Mouse (Mus musculus): Measurements from ENCODE around the gene Slc26a1. TPM values are rescaled to one million over a fixed set of nuclear protein-coding genes. Genes with fewer than 3 reads are reported as not detected.

The Slc26a1 gene
- polyA plus RNA-seq, 1 experiment from 2014 or later: 1.6 TPM

DNA sequence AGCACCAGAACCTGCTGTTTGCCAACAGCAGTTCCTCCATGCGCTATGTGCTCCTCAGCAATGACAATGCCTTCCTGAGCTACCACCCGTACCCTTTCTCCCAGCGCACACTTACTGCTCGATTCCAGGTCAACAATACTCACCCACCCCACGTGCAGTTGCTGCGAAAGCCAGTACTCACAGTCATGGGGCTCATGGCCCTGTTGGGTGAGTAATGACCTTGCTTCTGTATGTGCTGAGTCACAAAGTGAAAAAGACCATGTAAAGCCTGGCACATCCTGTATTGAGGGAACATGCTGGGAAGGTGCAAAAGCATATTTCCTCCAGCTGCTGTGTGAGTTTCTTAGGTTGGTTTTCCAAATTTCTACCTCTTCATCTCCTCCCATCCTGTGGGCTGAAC lies 5.5 kb upstream of the Slc26a1 start:
- no peak for ATAC-seq (ENCODE audit: low FRiP score)
- H3K4me1 ChIP-seq: peaks cover 12% of the 10 kb centered on the region
- no peaks in the 10 kb centered on the region for H3K27me3 ChIP-seq
- H3K4me3 ChIP-seq: no peak overlapping the region
- no peak overlapping the region for H3K9ac ChIP-seq
- no peaks in the 10 kb centered on the region for H3K36me3 ChIP-seq
- H3K9me3 ChIP-seq (replicated peaks): no peaks in the 10 kb centered on the region
- H3K27ac ChIP-seq: no peak overlapping the region
- no peak overlapping the region for H3K4me2 ChIP-seq (replicated peaks)
- 87% methylated on average over 6 of the region's 6 CpGs for WGBS

DNA sequence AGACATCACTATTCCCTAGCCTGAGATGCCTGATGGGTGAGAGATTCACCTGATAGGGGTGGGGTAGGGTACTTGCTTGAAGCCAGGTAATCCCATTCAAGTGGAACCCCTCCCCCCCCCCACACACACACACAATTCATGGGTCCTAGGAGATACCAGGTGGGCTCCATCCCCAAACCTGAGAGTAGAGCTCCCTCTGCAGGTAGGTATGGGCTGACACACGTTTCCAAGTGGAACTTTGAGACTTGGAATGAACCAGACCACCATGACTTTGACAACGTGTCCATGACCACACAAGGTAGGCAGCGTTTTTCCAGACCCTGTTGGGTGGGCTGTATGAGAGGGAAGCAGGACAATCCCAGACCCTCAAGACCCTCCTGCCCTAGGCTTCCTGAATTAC lies 4.5 kb upstream of the Slc26a1 start:
- WGBS: 57% methylated on average over 3 of the region's 3 CpGs
- Histone ChIP-seq H3K9ac (no peak overlapping the region), H3K36me3 (no peaks in the 10 kb centered on the region), H3K4me1 (peaks cover 12% of the 10 kb centered on the region), H3K27me3 (no peaks in the 10 kb centered on the region), H3K4me3 (no peak overlapping the region), H3K4me2 (replicated peaks) (no peak overlapping the region), H3K27ac (no peak overlapping the region), H3K9me3 (replicated peaks) (no peaks in the 10 kb centered on the region)
- ATAC-seq (ENCODE audit: low FRiP score): no peak

DNA sequence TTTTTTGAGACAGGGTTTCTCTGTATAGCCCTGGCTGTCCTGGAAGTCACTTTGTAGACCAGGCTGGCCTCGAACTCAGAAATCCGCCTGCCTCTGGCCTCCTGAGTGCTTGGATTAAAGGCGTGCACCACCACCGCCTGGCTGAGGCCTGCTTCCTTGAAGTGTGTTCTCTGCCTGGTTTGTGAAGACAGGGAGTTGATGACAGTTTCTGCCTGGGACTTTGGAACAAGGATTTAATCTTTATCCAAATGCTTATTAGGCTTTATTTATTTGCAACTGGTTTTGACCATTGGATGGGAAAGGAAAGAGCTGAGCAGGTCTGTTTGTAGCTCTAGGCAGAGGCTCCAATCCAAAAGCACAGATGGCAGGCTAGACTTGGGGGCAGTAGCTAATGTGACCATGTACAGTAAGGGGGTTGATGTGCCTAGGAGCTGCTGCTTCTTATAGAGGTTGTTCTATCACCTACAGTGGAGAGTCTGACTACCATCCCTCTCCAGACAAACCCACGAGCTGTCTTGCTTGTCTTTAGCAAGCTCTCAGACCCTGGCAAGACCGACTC lies 3.0 kb upstream of the Slc26a1 start:
- WGBS: 90% methylated on average over 6 of the region's 6 CpGs
- Histone ChIP-seq H3K4me3 (no peak overlapping the region), H3K27ac (no peak overlapping the region; the same call in 1 of the 2 replicates), H3K36me3 (no peaks in the 10 kb centered on the region; the same call in 1 of the 2 replicates), H3K4me1 (peaks cover 12% of the 10 kb centered on the region), H3K27me3 (no peaks in the 10 kb centered on the region), H3K4me2 (replicated peaks) (no peak overlapping the region), H3K9ac (no peak overlapping the region), H3K9me3 (replicated peaks) (no peaks in the 10 kb centered on the region)
- ATAC-seq (ENCODE audit: low FRiP score): no peak

DNA sequence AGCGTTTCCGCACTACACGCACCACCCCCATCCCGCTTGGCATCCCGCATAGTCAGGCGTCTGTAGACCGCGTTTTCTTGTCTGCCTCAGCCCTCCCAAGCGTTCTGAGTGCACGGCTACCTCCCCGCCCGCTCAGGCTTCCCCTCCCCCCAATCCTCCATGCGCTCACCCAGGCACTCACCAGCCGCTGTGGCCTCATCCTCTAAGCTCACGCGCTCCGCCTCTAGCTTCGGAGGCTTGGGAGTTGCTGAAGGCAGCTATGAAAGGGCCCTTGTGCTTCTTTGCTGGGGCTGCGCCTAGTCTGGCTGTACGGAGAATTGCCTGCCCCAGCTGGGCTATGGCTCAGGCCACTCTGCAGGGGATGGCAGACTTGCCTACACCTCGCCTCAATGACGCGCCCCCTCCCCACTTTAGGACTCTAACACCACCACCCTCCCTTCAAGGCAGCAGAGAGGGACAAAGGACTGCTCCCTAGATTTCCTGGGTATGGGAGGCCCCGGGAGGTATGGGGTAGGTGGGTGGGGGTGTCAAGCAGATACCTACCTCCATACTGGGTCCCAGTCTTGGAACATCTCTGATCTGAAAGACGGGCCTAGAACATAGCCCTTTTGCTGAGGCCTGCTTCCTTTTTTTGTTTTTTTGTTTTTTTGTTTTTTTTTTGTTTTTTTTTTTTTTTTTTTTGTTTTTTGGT lies 2.4 kb upstream of the Slc26a1 start:
- 2% methylated on average over 25 of the region's 25 CpGs for WGBS
- Histone ChIP-seq H3K4me3 (peak overlapping the region; percentile 28), H3K27me3 (no peaks in the 10 kb centered on the region), H3K4me1 (peaks cover 12% of the 10 kb centered on the region), H3K27ac (peak overlapping the region; percentile 86), H3K9me3 (replicated peaks) (no peaks in the 10 kb centered on the region), H3K9ac (peak overlapping the region; percentile 54), H3K36me3 (peaks cover 1% of the 10 kb centered on the region; the same call in 1 of the 2 replicates), H3K4me2 (replicated peaks) (peak overlapping the region; percentile 51)
- peak; percentile 92 for ATAC-seq (ENCODE audit: low FRiP score)

DNA sequence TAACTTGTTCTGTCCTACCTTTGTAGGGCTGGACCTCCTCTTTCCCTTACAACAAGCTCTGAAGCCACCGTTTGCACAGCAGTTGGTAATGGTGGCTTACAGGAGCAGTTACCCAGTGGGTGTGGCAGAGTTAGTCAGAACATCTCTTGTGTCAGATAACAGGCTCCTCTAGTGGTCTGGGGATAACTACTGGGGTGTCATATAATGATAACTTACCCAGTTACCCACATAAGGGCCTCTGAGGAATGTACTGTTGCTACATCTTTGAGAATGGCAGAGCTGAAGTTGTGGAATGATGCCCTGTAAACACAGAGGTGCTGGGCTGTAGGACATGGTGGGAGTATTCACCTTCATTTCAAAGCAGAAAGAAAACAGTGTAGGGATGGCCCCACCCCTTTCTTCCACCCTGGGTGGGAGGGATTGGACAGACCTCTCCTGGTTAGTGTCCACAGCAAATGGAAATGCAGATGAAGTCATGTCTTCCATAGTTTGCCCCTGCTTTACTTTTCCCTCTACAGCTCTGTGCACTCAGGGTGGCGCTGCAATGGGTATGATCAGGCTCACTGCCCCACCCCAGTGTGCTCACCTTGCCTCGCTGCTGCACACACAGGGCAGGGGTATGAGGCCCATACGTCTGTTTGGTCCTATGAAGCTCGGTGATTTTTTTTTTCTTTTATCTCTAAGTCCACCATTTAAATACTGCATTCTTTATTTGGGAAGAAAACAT lies 1.6 kb upstream of the Slc26a1 start:
- Histone ChIP-seq H3K27me3 (no peaks in the 10 kb centered on the region), H3K9ac (peak overlapping the region; percentile 54; the same call in 1 of the 2 replicates), H3K4me1 (peaks cover 12% of the 10 kb centered on the region), H3K4me2 (replicated peaks) (peak overlapping the region; percentile 51), H3K9me3 (replicated peaks) (no peaks in the 10 kb centered on the region), H3K4me3 (peak overlapping the region; percentile 28), H3K27ac (peak overlapping the region; percentile 86), H3K36me3 (peaks cover 10% of the 10 kb centered on the region)
- 18% methylated on average over 5 of the region's 5 CpGs for whole genome bisulfite sequencing
- ATAC-seq (ENCODE audit: low FRiP score): peak; percentile 62

DNA sequence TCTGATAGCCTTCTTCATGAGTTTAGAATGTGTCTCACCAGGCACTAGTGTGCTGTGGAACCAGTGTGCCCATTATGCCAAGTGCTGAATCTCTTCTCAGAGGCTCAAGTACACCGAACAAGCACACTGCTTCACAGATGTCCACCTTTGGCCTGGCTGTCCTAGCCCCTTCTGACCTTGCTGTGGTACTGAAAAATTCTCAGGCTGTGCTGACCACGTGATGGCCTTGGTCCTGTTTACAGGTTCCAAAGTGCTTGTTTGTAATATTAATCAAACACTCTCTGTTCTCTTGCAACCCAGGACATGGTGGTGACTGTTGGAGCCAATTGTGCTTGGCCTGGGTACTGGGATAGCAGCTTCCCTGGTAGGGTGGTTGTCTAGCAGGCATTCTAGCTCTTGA lies 745 bp downstream of the Slc26a1 start:
- no peaks in the 10 kb centered on the region for H3K27me3 ChIP-seq
- no peak overlapping the region for H3K9ac ChIP-seq
- H3K4me3 ChIP-seq: no peak overlapping the region
- H3K36me3 ChIP-seq: peaks cover 16% of the 10 kb centered on the region
- H3K4me1 ChIP-seq: peaks cover 19% of the 10 kb centered on the region
- H3K4me2 ChIP-seq (replicated peaks): no peak overlapping the region
- 88% methylated on average over 2 of the region's 2 CpGs for WGBS
- no peaks in the 10 kb centered on the region for H3K9me3 ChIP-seq (replicated peaks)
- no peak overlapping the region for H3K27ac ChIP-seq
- ATAC-seq (ENCODE audit: low FRiP score): no peak

DNA sequence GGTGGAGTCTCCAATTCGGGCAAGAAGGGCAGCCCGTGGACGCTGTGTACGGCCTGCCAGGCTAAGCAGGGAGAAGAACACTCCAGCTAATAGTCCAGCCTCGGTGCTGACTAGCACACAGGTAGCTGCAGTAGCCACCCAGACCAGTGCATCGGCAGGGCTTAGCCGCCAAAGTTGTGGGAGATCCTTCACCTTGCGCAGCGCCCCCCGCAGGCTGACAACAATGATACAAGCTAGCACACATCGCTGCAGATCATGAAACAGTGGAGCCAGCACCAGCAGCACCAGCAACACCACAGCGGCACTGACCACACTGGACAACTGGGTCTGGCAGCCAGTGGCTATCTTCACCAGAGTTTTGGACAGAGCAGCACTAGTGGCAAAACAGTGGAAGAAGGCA lies 3.6 kb downstream of the Slc26a1 start:
- Histone ChIP-seq H3K4me2 (replicated peaks) (no peak overlapping the region), H3K27me3 (no peaks in the 10 kb centered on the region), H3K36me3 (peaks cover 16% of the 10 kb centered on the region), H3K4me3 (no peak overlapping the region), H3K4me1 (peaks cover 18% of the 10 kb centered on the region), H3K9ac (no peak overlapping the region), H3K27ac (no peak overlapping the region), H3K9me3 (replicated peaks) (no peaks in the 10 kb centered on the region)
- no peak for ATAC-seq (ENCODE audit: low FRiP score)
- 90% methylated on average over 12 of the region's 12 CpGs for WGBS

DNA sequence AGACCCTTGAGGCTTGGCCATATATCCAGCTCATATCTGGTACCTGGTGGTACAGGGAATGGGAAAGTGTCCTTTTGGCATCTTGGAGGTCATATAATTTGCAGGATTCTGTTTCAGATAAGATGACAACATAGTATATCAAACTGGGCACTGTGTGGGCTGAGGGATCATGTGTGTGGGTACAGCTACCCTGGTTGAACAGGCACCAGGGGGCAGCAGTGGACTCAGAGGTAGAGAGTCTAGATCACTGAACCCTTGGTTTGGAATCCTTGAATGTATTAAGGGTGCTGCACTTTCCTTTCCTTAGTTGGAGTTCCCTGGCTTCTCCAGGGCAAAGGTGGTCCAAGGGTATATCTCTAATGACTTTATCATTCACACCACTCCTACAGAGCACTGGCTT lies 4.6 kb downstream of the Slc26a1 start:
- H3K27ac ChIP-seq: no peak overlapping the region
- H3K4me3 ChIP-seq: no peak overlapping the region
- H3K9me3 ChIP-seq (replicated peaks): no peaks in the 10 kb centered on the region
- no peak for ATAC-seq (ENCODE audit: low FRiP score)
- no peak overlapping the region for H3K4me2 ChIP-seq (replicated peaks)
- H3K9ac ChIP-seq: no peak overlapping the region
- H3K4me1 ChIP-seq: peaks cover 15% of the 10 kb centered on the region
- H3K36me3 ChIP-seq: peaks cover 16% of the 10 kb centered on the region
- no peaks in the 10 kb centered on the region for H3K27me3 ChIP-seq

DNA sequence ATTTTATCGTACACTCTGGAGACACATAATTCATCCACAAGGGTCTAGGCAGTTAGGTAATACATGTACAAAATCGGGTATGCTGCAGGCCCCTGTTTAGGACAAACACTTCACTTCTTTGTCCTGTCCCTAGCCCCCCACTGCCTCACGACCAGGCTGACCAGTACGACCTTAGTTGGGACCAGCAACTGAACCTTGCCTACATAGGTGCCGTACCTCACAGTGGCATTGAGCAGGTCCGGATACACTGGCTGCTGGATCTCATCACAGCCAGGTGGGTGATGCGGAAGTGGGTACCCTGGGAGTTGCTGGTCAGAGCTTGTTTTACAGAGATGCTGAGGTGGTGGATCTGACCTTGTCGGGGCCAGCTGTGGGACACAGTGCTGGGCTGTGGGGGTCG lies 5.4 kb downstream of the Slc26a1 start:
- 83% methylated on average over 9 of the region's 9 CpGs for WGBS
- H3K9me3 ChIP-seq (replicated peaks): no peaks in the 10 kb centered on the region
- peak overlapping the region; percentile 47 for H3K4me3 ChIP-seq
- H3K4me1 ChIP-seq: peaks cover 15% of the 10 kb centered on the region
- peaks cover 16% of the 10 kb centered on the region for H3K36me3 ChIP-seq
- no peaks in the 10 kb centered on the region for H3K27me3 ChIP-seq
- H3K9ac ChIP-seq: no peak overlapping the region
- no peak overlapping the region for H3K27ac ChIP-seq
- peak overlapping the region; percentile 77 for H3K4me2 ChIP-seq (replicated peaks)
- peak; percentile 9; the same call in 1 of the 2 replicates for ATAC-seq (ENCODE audit: low FRiP score)

DNA sequence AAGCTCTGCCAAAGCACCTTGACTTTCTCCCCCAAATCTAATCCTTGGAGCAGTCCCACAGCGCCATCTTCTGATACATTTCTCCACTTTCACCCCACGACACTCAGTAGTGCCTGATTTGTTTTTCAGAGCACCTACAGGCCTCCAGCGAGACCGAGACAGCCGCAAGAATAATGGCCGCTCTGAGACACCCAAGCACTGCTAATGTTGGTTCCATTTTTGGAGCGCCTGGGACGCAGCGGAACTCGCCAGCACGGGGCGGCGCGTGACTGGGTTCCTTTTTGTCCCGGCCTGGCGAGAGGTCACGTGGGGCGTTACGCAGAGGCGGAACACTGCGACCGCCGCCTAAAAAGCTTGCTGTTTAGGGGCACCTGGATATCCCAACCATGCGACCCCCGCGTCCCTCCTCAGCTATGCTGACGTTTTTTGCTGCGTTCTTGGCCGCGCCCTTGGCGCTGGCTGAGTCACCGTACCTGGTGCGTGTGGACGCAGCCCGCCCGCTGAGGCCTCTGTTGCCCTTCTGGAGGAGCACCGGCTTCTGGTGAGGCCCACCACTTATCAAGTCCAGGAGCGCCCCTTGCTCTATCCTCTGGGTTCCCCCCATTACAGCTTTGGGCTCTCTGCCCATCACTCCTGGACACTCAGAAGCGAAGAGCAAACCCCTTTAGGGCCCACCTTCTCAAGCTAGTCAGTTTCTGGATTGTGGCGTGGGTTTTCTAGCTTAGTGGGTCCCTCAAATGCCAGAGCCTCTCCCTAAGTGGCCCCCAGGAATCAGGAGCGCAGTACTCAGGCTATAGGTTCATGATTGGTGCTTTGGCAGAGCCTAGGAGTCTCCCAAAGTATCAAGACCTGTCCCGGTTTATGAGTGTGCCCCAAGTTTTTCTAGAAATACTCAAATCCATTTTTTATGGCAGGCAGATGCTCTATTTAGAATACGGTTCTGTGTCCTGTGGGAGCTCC lies 6.1 kb downstream of the Slc26a1 start, which contains the start of gene Dgkq:
Dgkq (minus strand) TSS at position 696 of the 960 bp plus-strand sequence.
- H3K4me2 ChIP-seq (replicated peaks): peak within 1 kb of the TSS; percentile 77

DNA sequence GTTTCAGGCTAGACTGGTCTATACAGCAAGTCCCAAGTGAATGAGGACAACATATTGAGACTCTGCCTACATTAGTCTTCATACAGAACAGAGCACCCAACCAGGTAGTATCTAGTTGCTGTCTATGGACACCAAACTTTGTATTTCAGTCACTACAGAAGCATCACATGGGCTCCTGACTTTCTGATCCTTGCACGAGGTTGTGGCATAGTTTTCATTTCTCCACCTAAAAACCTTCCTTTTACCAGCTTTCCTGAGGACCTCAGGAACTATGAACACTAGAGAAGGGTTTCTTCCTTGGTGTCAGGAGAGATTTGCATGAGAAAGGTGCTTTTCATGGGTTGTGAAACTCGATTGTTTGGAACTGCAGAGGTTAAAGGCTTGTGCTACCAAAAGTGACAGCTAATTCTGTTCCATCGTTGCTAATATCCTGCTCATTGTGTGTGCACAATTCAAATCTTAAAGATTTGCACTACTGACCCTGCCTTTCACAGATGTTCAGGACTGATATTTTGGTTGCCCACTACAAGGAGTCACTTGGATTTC lies 6.9 kb downstream of the Slc26a1 start:
- Histone ChIP-seq H3K27me3 (no peaks in the 10 kb centered on the region), H3K27ac (peak overlapping the region; percentile 85; the same call in 1 of the 2 replicates), H3K9ac (peak overlapping the region; percentile 68), H3K9me3 (replicated peaks) (no peaks in the 10 kb centered on the region), H3K4me1 (peaks cover 15% of the 10 kb centered on the region), H3K4me2 (replicated peaks) (peak overlapping the region; percentile 77), H3K36me3 (peaks cover 16% of the 10 kb centered on the region), H3K4me3 (peak overlapping the region; percentile 47)
- ATAC-seq (ENCODE audit: low FRiP score): no peak
- 12% methylated on average over 3 of the region's 3 CpGs for WGBS

More for the DNA sequence above, 6.1 kb downstream of the Slc26a1 start, which contains the start of gene Dgkq:
- Histone ChIP-seq H3K36me3 (peaks cover 16% of the 10 kb centered on the region), H3K4me3 (peak within 1 kb of the TSS; percentile 47), H3K9ac (peak within 1 kb of the TSS; percentile 68), H3K27ac (peak within 1 kb of the TSS; percentile 85), H3K4me1 (peaks cover 15% of the 10 kb centered on the region), H3K9me3 (replicated peaks) (no peaks in the 10 kb centered on the region), H3K27me3 (no peaks in the 10 kb centered on the region)
- ATAC-seq (ENCODE audit: low FRiP score): peak; percentile 81
- 8% methylated on average over 43 of the region's 43 CpGs for WGBS

All from hindbrain, embryonic 12.5 days (tissue).